Mouse (Mus musculus) heart, embryonic 16.5 days (tissue): Measurements from ENCODE around the gene Lgr6. TPM values are rescaled to one million over a fixed set of nuclear protein-coding genes. Genes with fewer than 3 reads are reported as not detected.
A peak's percentile ranks its signal among the peaks of the same experiment; 100 is the strongest.

ENCODE experiments used
- ATAC-seq: fragments of 200-750 bp; cut with Nextera tagmentation; replicated peaks from 2 replicates; pipeline ENCODE4 v1.8.0; 2017; ENCODE audit warnings: moderate number of reproducible peaks; ENCODE audit not compliant: insufficient read depth, low FRiP score; ENCODE audit errors: extremely low read depth
- H3K27ac ChIP-seq: fragments of 300-500 bp; sonication (generic); 2 replicates; pipeline ENCODE4 v1.5.1; 2014; ENCODE audit warnings: mild to moderate bottlenecking, low read length, control low read depth, moderate library complexity
- H3K27me3 ChIP-seq: fragments of 300-500 bp; sonication (generic); 2 replicates; pipeline ENCODE4 v1.6.1; 2014; ENCODE audit warnings: low read length, mixed read lengths; ENCODE audit not compliant: control insufficient read depth, insufficient read depth
- H3K36me3 ChIP-seq: fragments of 300-500 bp; sonication (generic); 2 replicates; pipeline ENCODE4 v1.6.1; 2014; ENCODE audit not compliant: control insufficient read depth, insufficient read depth
- H3K4me1 ChIP-seq: fragments of 300-500 bp; sonication (generic); 2 replicates; pipeline ENCODE4 v1.6.1; 2014; ENCODE audit warnings: low read length, mixed read lengths; ENCODE audit not compliant: control insufficient read depth, insufficient read depth
- H3K4me2 ChIP-seq: fragments of 300-500 bp; sonication (generic); 2 replicates; pipeline ENCODE4 v1.6.1; 2014; ENCODE audit warnings: low read depth, mild to moderate bottlenecking, control low read depth, low read length
- H3K4me3 ChIP-seq: fragments of 300-500 bp; sonication (generic); 2 replicates; pipeline ENCODE4 v1.5.1; 2014; ENCODE audit warnings: mild to moderate bottlenecking, control low read depth, low read length
- H3K9ac ChIP-seq: fragments of 300-500 bp; sonication (generic); 2 replicates; pipeline ENCODE4 v1.6.1; 2014; ENCODE audit warnings: low read length, control low read depth
- H3K9me3 ChIP-seq: fragments of 300-500 bp; sonication (generic); replicated peaks from 2 replicates; pipeline ENCODE4 v1.6.1; 2016; ENCODE audit warnings: low read length; ENCODE audit not compliant: control insufficient read depth
- WGBS: fragments of 180-500 bp; shearing (Covaris S2); extraction: QIAGEN DNeasy Blood & Tissue Kit; methylation state at CpG from one replicate; pipeline ENCODE4 v1.1.7; 2014; 5-methylcytosine and 5-hydroxymethylcytosine counted together
- polyA plus RNA-seq: library from polyadenylated mRNA; unstranded; fragments of >200 nt; fragmentation: Nextera tagmentation; extraction: Ambion mirVana; gene quantifications from 2 replicates; pipeline ENCODE4 v1.2.1, GENCODE M21; 2015

The Lgr6 gene
- polyA plus RNA-seq, 1 experiment from 2014 or later: 2.5 TPM

GRCm38 (mm10) chr1:135044439-135044838 lies 60.6 kb downstream of the Lgr6 start:
- H3K4me3 ChIP-seq: no peak overlapping the region
- no peak overlapping the region for H3K9ac ChIP-seq
- WGBS: 85% methylated on average over 2 of the region's 2 CpGs
- H3K4me1 ChIP-seq: peaks cover 2% of the 10 kb centered on the region; the same call in 1 of the 2 replicates
- no peak overlapping the region for H3K4me2 ChIP-seq
- no peaks in the 10 kb centered on the region for H3K36me3 ChIP-seq
- no peaks in the 10 kb centered on the region for H3K9me3 ChIP-seq
- ATAC-seq: no peak
- no peak overlapping the region for H3K27ac ChIP-seq
- no peaks in the 10 kb centered on the region for H3K27me3 ChIP-seq

GRCm38 (mm10) chr1:135036297-135036696 lies 68.8 kb downstream of the Lgr6 start:
- ATAC-seq: no peak
- Histone ChIP-seq H3K4me1 (peaks cover 3% of the 10 kb centered on the region; the same call in 1 of the 2 replicates), H3K27ac (no peak overlapping the region), H3K9ac (no peak overlapping the region), H3K27me3 (0 out of 2 replicates have a peak, but pooled peaks cover 3% of the 10 kb centered on the region), H3K4me3 (no peak overlapping the region), H3K36me3 (no peaks in the 10 kb centered on the region), H3K9me3 (no peaks in the 10 kb centered on the region), H3K4me2 (no peak overlapping the region)
- 73% methylated on average over 5 of the region's 5 CpGs for WGBS

GRCm38 (mm10) chr1:135032658-135033057 lies 72.4 kb downstream of the Lgr6 start:
- Histone ChIP-seq H3K4me3 (no peak overlapping the region), H3K9me3 (peaks cover 2% of the 10 kb centered on the region; the same call in 1 of the 2 replicates), H3K27ac (no peak overlapping the region), H3K4me1 (no peaks in the 10 kb centered on the region), H3K27me3 (no peaks in the 10 kb centered on the region), H3K4me2 (no peak overlapping the region), H3K36me3 (no peaks in the 10 kb centered on the region), H3K9ac (no peak overlapping the region)
- no peak for ATAC-seq
- WGBS: 42% methylated on average over 8 of the region's 8 CpGs

GRCm38 (mm10) chr1:135030121-135030520 lies 75.0 kb downstream of the Lgr6 start:
- H3K4me1 ChIP-seq: no peaks in the 10 kb centered on the region
- no peak overlapping the region for H3K4me3 ChIP-seq
- WGBS: 83% methylated on average over 2 of the region's 2 CpGs
- H3K9ac ChIP-seq: no peak overlapping the region
- no peak overlapping the region for H3K27ac ChIP-seq
- H3K27me3 ChIP-seq: no peaks in the 10 kb centered on the region
- H3K9me3 ChIP-seq: peaks cover 6% of the 10 kb centered on the region; the same call in 1 of the 2 replicates
- no peaks in the 10 kb centered on the region for H3K36me3 ChIP-seq
- H3K4me2 ChIP-seq: no peak overlapping the region
- no peak for ATAC-seq

- H3K4me3 ChIP-seq: no peak overlapping the region
- H3K9ac ChIP-seq: no peak overlapping the region
- H3K4me1 ChIP-seq: peaks cover 14% of the 10 kb centered on the region
- peaks cover 6% of the 10 kb centered on the region; the same call in 1 of the 2 replicates for H3K9me3 ChIP-seq
- no peaks in the 10 kb centered on the region for H3K27me3 ChIP-seq
- H3K36me3 ChIP-seq: no peaks in the 10 kb centered on the region
- ATAC-seq: no peak
- no peak overlapping the region for H3K27ac ChIP-seq
- 88% methylated on average over 1 of the region's 1 CpGs for WGBS
- H3K4me2 ChIP-seq: no peak overlapping the region
These were observed 78.8 kb downstream of the Lgr6 start for GRCm38 (mm10) chr1:135026275-135026674.

- WGBS: 74% methylated on average over 1 of the region's 1 CpGs
- Histone ChIP-seq H3K9ac (no peak overlapping the region), H3K27me3 (no peaks in the 10 kb centered on the region), H3K36me3 (no peaks in the 10 kb centered on the region), H3K9me3 (peaks cover 6% of the 10 kb centered on the region; the same call in 1 of the 2 replicates), H3K4me2 (no peak overlapping the region), H3K4me3 (no peak overlapping the region), H3K4me1 (peaks cover 39% of the 10 kb centered on the region), H3K27ac (no peak overlapping the region)
- no peak for ATAC-seq
These were observed 81.5 kb downstream of the Lgr6 start for GRCm38 (mm10) chr1:135023583-135023982.

- Histone ChIP-seq H3K27ac (no peak overlapping the region), H3K9me3 (no peaks in the 10 kb centered on the region), H3K4me1 (peaks cover 52% of the 10 kb centered on the region), H3K36me3 (no peaks in the 10 kb centered on the region), H3K4me2 (no peak overlapping the region), H3K9ac (no peak overlapping the region), H3K27me3 (no peaks in the 10 kb centered on the region), H3K4me3 (no peak overlapping the region)
- WGBS: 63% methylated on average over 5 of the region's 5 CpGs
- no peak for ATAC-seq
These were observed 83.1 kb downstream of the Lgr6 start for GRCm38 (mm10) chr1:135021936-135022335.

GRCm38 (mm10) chr1:135020970-135021369 lies 84.1 kb downstream of the Lgr6 start:
- Histone ChIP-seq H3K9ac (0 out of 2 replicates have a peak overlapping the region, but pooled peaks have one; percentile 37), H3K27ac (peak overlapping the region; percentile 51), H3K9me3 (no peaks in the 10 kb centered on the region), H3K4me1 (peaks cover 56% of the 10 kb centered on the region), H3K4me3 (no peak overlapping the region), H3K36me3 (no peaks in the 10 kb centered on the region), H3K27me3 (no peaks in the 10 kb centered on the region), H3K4me2 (peak overlapping the region; percentile 31; the same call in 1 of the 2 replicates)
- peak; percentile 74 for ATAC-seq
- 9% methylated on average over 5 of the region's 5 CpGs for WGBS

- no peaks in the 10 kb centered on the region for H3K9me3 ChIP-seq
- H3K27ac ChIP-seq: peak overlapping the region; percentile 51
- peaks cover 61% of the 10 kb centered on the region for H3K4me1 ChIP-seq
- H3K27me3 ChIP-seq: no peaks in the 10 kb centered on the region
- H3K4me3 ChIP-seq: no peak overlapping the region
- no peak overlapping the region; the same call in 1 of the 2 replicates for H3K4me2 ChIP-seq
- ATAC-seq: no peak
- WGBS: 55% methylated on average over 5 of the region's 5 CpGs
- no peaks in the 10 kb centered on the region for H3K36me3 ChIP-seq
- no peak overlapping the region for H3K9ac ChIP-seq
These were observed 84.7 kb downstream of the Lgr6 start for GRCm38 (mm10) chr1:135020281-135020940.
